Mouse (Mus musculus): Measurements from ENCODE around the gene Gm16513. TPM values are rescaled to one million over a fixed set of nuclear protein-coding genes. Genes with fewer than 3 reads are reported as not detected.
"Not testable (repeated sequence)": the region's sequence is repeated elsewhere in the genome, so short reads cannot be mapped to it uniquely, and the experiment has no call there.

Gene Gm16513
- polyA plus RNA-seq (2015; fragmentation: Nextera tagmentation; extraction: Ambion mirVana), result not detected in 2 replicates

- not testable (repeated sequence) for H3K36me3 ChIP-seq (replicated peaks); H3K4me2 ChIP-seq; H3K27ac ChIP-seq; H3K4me3 ChIP-seq; H3K9me3 ChIP-seq; H3K9ac ChIP-seq; H3K27me3 ChIP-seq (replicated peaks); ATAC-seq (replicated peaks); H3K4me1 ChIP-seq
- WGBS, result no CpG with 5 or more reads among the region's 1 CpGs
These were observed at the start of gene Gm16513 for GRCm38 (mm10) chr5:95182324-95182723. Gene Gm16513, plus strand, starts transcription at chr5:95182624.

Other genes with a start within 250 kb of the Gm16513 start
- not detected in 2 replicates for gene Gm6367, start 194.0 kb upstream of the Gm16513 start, polyA plus RNA-seq (2015; fragmentation: Nextera tagmentation; extraction: Ambion mirVana)
- not detected in 2 replicates for gene Gm7942, start 75.7 kb upstream of the Gm16513 start, polyA plus RNA-seq (2015; fragmentation: Nextera tagmentation; extraction: Ambion mirVana)
- not detected in 2 replicates for gene Gm10424, start 90.1 kb downstream of the Gm16513 start, polyA plus RNA-seq (2015; fragmentation: Nextera tagmentation; extraction: Ambion mirVana)
- not detected in 2 replicates for gene Gm3259, start 123.3 kb downstream of the Gm16513 start, polyA plus RNA-seq (2015; fragmentation: Nextera tagmentation; extraction: Ambion mirVana)

All from midbrain, embryonic 15.5 days (tissue).